Mouse (Mus musculus): ENCODE measurements around the gene Pik3cg.

DNA sequence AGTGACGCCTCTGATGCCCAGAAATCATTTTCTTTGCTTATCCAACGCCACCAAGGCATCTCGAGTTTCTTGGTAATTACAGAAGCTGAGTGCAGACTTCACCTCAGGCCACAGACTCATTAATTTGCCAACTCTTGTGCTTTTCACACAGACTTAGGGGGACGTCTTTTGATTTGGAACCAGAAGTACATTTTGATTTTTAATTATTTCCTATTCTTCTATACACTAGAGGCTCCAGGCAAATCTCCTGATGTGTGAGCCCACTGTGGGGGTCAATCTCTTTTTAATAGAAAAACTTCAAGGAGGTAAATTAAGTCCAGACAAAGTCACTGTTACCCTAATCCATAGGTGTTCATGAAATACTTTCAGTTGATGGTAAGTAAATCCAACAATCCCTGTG is 26.6 kb downstream of the Pik3cg start:
- no peak for TF ChIP-seq POLR2A (IDR thresholded peaks at IDR 0.05; ENCODE audit: extremely low read depth, insufficient read depth, low read length)
- TF ChIP-seq CTCF (IDR thresholded peaks at IDR 0.05; ENCODE audit: extremely low read depth, insufficient read depth, low read length) = no peak
